Mouse (Mus musculus) hindbrain, postnatal 0 days (tissue): ENCODE measurements at regions not wholly inside any gene's neighbourhood (a gene's known extent, or its start where the extent isn't known, plus 50 kb on each side); places are given as distances from the start of the nearest gene placed in this dataset.

Source experiments
- ATAC-seq: fragments of 200-750 bp; cut with Nextera tagmentation; 2 replicates; pipeline ENCODE4 v1.8.0; 2017; ENCODE audit warnings: mild to moderate bottlenecking, moderate TSS enrichment, moderate library complexity
- DNase-seq: peaks from one replicate; pipeline ENCODE4 v3.0.0-alpha.2; 2015; ENCODE audit warnings: low spot score
- H3K27ac ChIP-seq: fragments of 300-500 bp; sonication (generic); 2 replicates; pipeline ENCODE4 v1.5.1; 2014; ENCODE audit warnings: mild to moderate bottlenecking
- H3K27me3 ChIP-seq: fragments of 300-500 bp; sonication (generic); 2 replicates; pipeline ENCODE4 v1.6.1; 2014; ENCODE audit warnings: low read length, mixed read lengths; ENCODE audit not compliant: insufficient read depth
- H3K36me3 ChIP-seq: fragments of 300-500 bp; sonication (generic); 2 replicates; pipeline ENCODE4 v1.6.1; 2014; ENCODE audit warnings: low read length, mixed read lengths; ENCODE audit not compliant: insufficient read depth
- H3K4me1 ChIP-seq: fragments of 300-500 bp; sonication (generic); 2 replicates; pipeline ENCODE4 v1.6.1; 2014; ENCODE audit warnings: antibody characterized with exemption, low read length, mixed read lengths; ENCODE audit not compliant: insufficient read depth
- H3K4me2 ChIP-seq: fragments of 300-500 bp; sonication (generic); 2 replicates; pipeline ENCODE4 v1.6.1; 2014; ENCODE audit warnings: low read depth, mild to moderate bottlenecking, low read length, moderate library complexity, mixed read lengths
- H3K4me3 ChIP-seq: fragments of 300-500 bp; sonication (generic); 2 replicates; pipeline ENCODE4 v1.5.1; 2014; ENCODE audit warnings: low read length
- H3K9ac ChIP-seq: fragments of 300-500 bp; sonication (generic); replicated peaks from 2 replicates; pipeline ENCODE4 v1.6.1; 2014; ENCODE audit warnings: mild to moderate bottlenecking, low read length, moderate library complexity, mixed read lengths
- H3K9me3 ChIP-seq: fragments of 300-500 bp; sonication (generic); 2 replicates; pipeline ENCODE4 v1.6.1; 2016; ENCODE audit warnings: low read length, mixed read lengths
- CTCF ChIP-seq: IDR thresholded peaks from 2 replicates; pipeline ENCODE4 v1.5.1; 2016; ENCODE audit warnings: antibody characterized with exemption, control low read depth, low read depth
- WGBS: fragments of 180-500 bp; shearing (Covaris S2); extraction: QIAGEN DNeasy Blood & Tissue Kit; methylation state at CpG from one replicate; pipeline ENCODE4 v1.1.7; 2014; 5-methylcytosine and 5-hydroxymethylcytosine counted together

- Histone ChIP-seq H3K27ac (no peak overlapping the region), H3K4me3 (no peak overlapping the region), H3K9ac (no peak overlapping the region), H3K4me2 (no peak overlapping the region), H3K9me3 (no peaks in the 10 kb centered on the region), H3K27me3 (no peaks in the 10 kb centered on the region; the same call in 1 of the 2 replicates), H3K36me3 (no peaks in the 10 kb centered on the region), H3K4me1 (0 out of 2 replicates have a peak, but pooled peaks cover 3% of the 10 kb centered on the region)
- 91% methylated on average over 5 of the region's 5 CpGs for WGBS
- no peak for TF ChIP-seq CTCF
- DNase-seq, result no peak
- no peak for ATAC-seq
Observed at GRCm38 (mm10) chr8:47769452-47769851, 52.5 kb upstream of the Cldn24 start.

GRCm38 (mm10) chr8:47768751-47769150, 53.2 kb upstream of the Cldn24 start:
- no peak overlapping the region for H3K4me3 ChIP-seq
- no peak overlapping the region for H3K9ac ChIP-seq
- TF ChIP-seq CTCF, result no peak
- ATAC-seq, result no peak
- H3K4me2 ChIP-seq, result no peak overlapping the region
- no peaks in the 10 kb centered on the region; the same call in 1 of the 2 replicates for H3K27me3 ChIP-seq
- DNase-seq, result no peak
- 0 out of 2 replicates have a peak, but pooled peaks cover 5% of the 10 kb centered on the region for H3K4me1 ChIP-seq
- H3K9me3 ChIP-seq, result no peaks in the 10 kb centered on the region
- H3K27ac ChIP-seq, result no peak overlapping the region
- WGBS, result 87% methylated on average over 8 of the region's 8 CpGs
- H3K36me3 ChIP-seq, result no peaks in the 10 kb centered on the region

- Histone ChIP-seq H3K27me3 (no peaks in the 10 kb centered on the region; the same call in 1 of the 2 replicates), H3K27ac (no peak overlapping the region), H3K4me2 (peak overlapping the region; percentile 39), H3K4me1 (peaks cover 5% of the 10 kb centered on the region; the same call in 1 of the 2 replicates), H3K9me3 (no peaks in the 10 kb centered on the region), H3K36me3 (no peaks in the 10 kb centered on the region), H3K9ac (no peak overlapping the region), H3K4me3 (no peak overlapping the region)
- 21% methylated on average over 15 of the region's 15 CpGs for WGBS
- no peak for TF ChIP-seq CTCF
- ATAC-seq (no peak), DNase-seq (peak; percentile 18)
Observed at GRCm38 (mm10) chr8:47764480-47764879, 50.7 kb upstream of the Cdkn2aip start.

GRCm38 (mm10) chr8:47764068-47764467, 50.3 kb upstream of the Cdkn2aip start:
- no peaks in the 10 kb centered on the region for H3K9me3 ChIP-seq
- TF ChIP-seq CTCF, result no peak
- peaks cover 5% of the 10 kb centered on the region; the same call in 1 of the 2 replicates for H3K4me1 ChIP-seq
- H3K9ac ChIP-seq, result no peak overlapping the region
- no peak overlapping the region for H3K27ac ChIP-seq
- no peaks in the 10 kb centered on the region for H3K36me3 ChIP-seq
- no peak for ATAC-seq
- WGBS, result 16% methylated on average over 11 of the region's 11 CpGs
- H3K4me3 ChIP-seq, result no peak overlapping the region
- no peaks in the 10 kb centered on the region; the same call in 1 of the 2 replicates for H3K27me3 ChIP-seq
- H3K4me2 ChIP-seq, result peak overlapping the region; percentile 39
- DNase-seq, result no peak
